Mouse (Mus musculus): ENCODE results near the gene Gm8677.
"Not testable (repeated sequence)": the region's sequence is repeated elsewhere in the genome, so short reads cannot be mapped to it uniquely, and the experiment has no call there.

Gm8677 gene

DNA sequence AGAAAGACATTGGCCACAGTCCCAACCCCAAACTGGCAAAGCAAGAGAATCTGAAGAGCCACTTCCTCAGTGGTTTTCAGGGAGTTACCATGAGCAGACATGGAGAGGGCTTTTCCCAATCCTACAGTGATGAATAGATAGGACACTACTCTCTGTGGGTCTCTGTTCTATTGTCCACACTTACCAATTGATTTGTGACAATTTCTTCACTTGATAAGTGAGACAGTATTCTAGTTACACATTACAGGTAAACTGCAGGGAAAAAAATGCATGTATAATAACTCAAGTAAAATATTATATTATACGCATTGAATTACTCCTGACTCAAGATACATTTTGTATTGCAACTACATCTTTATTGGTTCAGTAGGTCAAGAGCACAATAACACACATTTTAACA, at the start of gene Gm8677:
TSS of gene Gm8677 (minus strand) at position 101 of the 400 bp plus-strand sequence.
- not testable (repeated sequence) for DNase-seq

DNA sequence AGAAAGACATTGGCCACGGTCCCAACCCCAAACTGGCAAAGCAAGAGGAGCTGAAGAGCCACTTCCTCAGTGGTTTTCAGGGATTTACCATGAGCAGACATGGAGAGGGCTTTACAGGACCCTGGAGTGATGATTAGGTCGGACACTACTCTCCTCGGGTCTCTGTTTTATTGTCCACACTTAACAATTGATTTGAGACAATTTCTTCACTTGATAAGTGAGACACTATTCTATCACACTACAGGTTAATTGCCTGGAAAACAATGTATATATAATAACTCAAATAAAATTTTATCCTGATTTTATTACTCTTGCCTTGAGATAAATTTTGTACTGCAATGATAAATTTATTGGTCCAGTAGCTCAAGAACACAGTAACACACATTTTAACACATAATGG, 30.6 kb upstream of the Gm8677 start, which contains the start of gene Gm4201:
TSS of gene Gm4201 (minus strand) at position 101 of the 400 bp plus-strand sequence.
- DNase-seq, result not testable (repeated sequence)

DNA sequence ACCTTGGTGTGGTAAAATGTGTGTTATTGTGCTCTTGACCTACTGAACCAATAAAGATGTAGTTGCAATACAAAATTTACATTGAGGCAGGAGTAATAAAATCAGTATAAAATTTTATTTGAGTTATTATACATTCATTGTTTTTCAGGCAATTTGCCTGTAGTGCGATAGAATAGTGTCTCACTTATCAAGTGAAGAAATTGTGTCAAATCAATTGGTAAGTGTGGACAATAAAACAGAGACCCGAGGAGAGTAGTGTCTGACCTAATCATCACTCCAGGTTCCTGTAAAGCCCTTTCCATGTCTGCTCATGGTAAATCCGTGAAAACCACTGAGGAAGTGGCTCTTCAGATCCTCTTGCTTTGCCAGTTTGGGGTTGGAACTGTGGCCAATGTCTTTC, 12.0 kb downstream of the Gm8677 start, which contains the start of gene Vmn1r152:
TSS of gene Vmn1r152 (plus strand) at position 301 of the 400 bp plus-strand sequence.
- DNase-seq, result not testable (repeated sequence)

DNA sequence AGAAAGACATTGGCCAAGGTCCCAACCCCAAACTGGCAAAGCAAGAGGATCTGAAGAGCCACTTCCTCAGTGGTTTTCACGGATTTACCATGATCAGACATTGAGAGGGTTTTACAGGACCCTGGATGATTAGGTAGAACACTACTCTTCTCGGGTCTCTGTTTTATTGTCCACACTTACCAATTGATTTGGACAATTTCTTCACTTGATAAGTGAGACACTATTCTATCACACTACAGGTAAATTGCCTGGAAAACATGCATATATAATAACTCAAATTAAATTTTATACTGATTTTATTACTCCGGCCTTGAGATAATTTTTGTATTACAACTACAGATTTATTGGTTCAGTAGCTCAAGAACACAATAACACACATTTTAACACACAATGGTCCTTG, 35.1 kb downstream of the Gm8677 start, which contains the start of gene Vmn1r151:
TSS of gene Vmn1r151 (minus strand) at position 101 of the 400 bp plus-strand sequence.
- not testable (repeated sequence) for DNase-seq
